Mouse (Mus musculus): ENCODE measurements around the gene Cntfr. TPM values are rescaled to one million over a fixed set of nuclear protein-coding genes. Genes with fewer than 3 reads are reported as not detected.

Gene Cntfr
- total RNA-seq, 2 experiments from 2014 or later, result 89.6 to 96.1 TPM

GRCm38 (mm10) chr4:41655525-41655924, 41.4 kb downstream of the Cntfr start:
- DNase-seq (ENCODE audit: extremely low spot score in 1 of 2, low spot score in 1 of 2), result no peak

GRCm38 (mm10) chr4:41654217-41654616, 42.7 kb downstream of the Cntfr start:
- DNase-seq (ENCODE audit: extremely low spot score in 1 of 2, low spot score in 1 of 2), result peak in 1 of 2 experiments; percentile 61

DNA sequence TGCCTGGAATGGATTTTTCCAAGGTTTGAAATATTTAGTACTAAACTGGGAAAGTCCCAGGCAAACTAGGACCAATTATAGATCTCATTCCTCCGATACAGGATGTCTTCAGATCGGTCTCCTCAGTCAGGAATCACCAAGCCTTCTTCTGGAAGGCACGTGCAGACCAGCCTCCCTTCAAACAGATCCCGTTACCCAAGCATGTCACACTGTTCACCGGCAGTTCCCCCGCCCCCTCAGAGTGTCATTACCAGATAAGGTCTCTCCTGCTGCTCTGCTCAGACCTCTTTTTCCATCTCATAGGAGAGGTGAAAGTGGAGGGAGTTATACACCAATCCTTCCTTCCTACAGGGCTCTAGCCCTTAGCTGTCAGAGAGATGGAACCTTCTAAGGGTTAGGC, 43.2 kb downstream of the Cntfr start:
- no peak for DNase-seq (ENCODE audit: extremely low spot score in 1 of 2, low spot score in 1 of 2)

DNA sequence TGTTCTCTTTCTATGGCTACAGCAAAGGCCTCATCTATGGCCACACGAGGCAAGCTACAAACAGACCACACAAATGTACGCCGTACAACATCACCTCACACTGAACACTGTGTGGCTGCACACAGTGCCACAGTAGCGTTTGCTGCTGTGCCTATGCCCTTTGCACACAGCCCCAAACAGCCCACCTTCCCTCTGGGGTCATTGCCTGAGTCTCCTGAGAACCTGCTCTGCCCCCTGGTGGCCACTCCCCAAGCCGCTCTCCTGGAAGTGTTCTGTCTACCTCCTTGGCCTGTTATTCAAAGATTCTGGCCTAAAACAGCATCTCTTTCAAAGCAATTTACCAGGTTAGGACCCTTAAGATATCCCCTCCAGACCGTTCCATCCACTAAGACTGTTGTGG, 43.6 kb downstream of the Cntfr start:
- peak; percentile 53 to 86 for DNase-seq (ENCODE audit: extremely low spot score in 1 of 2, low spot score in 1 of 2)

DNA sequence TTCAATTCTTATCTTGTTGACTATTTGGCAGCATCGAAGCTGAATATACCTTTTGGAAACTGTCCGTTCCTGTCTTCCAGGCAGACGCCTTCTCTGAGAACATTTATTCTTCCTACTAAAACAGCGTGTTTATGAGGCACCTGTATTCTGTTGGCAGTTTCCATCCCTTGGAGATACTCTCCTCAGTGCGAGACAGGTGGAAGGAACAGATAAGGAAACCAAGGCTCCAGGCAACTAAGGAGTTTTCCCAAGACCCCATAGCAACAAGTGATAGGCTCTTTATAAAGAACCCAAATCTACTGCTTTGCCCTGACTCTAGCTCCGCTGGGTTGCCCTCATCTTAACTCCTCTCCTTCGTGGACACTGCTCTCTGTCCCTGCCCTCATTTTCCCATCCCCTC, 48.3 kb downstream of the Cntfr start:
- DNase-seq (ENCODE audit: extremely low spot score in 1 of 2, low spot score in 1 of 2), result no peak

DNA sequence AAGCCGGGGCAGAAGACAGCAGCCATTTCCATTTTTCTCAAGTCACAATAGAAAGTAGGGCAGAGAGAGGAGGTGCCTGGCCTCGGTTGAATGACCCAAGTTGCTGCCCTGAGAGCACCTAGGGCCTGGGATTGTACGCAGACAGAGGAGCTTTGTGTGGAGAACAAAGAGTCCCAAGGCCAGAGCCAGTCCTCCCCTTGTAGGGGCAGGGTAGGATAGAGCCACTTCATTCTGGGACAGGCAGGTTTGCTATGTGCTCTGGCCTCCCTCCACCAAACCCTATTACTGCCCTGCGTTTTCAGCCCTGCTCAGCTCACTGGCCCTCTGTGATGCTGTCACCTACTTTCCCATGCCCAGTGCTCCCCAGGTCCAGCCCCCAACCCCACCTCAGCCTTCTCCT, 48.7 kb downstream of the Cntfr start:
- no peak for DNase-seq (ENCODE audit: extremely low spot score in 1 of 2, low spot score in 1 of 2)

DNA sequence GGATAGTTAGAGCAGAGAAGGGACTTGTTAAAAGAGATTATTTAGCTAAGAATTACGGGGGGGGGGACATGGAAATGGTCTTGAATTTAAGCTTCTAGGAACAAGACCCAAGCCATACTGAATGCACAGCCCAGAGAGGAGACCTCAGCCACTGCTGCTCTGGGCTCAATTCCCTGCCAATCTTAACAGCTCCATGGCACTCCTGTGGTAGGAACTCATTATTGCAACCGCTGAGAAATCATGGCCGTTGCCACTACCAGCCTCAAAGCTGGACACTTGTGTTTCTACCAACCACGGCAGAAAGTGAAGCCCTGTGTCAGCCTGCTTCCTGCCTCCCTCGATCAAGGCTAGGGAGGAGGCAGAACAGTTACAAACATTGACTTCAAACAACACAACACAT, 51.4 kb downstream of the Cntfr start:
- DNase-seq (ENCODE audit: extremely low spot score in 1 of 2, low spot score in 1 of 2), result peak in 1 of 2 experiments; percentile 39

DNA sequence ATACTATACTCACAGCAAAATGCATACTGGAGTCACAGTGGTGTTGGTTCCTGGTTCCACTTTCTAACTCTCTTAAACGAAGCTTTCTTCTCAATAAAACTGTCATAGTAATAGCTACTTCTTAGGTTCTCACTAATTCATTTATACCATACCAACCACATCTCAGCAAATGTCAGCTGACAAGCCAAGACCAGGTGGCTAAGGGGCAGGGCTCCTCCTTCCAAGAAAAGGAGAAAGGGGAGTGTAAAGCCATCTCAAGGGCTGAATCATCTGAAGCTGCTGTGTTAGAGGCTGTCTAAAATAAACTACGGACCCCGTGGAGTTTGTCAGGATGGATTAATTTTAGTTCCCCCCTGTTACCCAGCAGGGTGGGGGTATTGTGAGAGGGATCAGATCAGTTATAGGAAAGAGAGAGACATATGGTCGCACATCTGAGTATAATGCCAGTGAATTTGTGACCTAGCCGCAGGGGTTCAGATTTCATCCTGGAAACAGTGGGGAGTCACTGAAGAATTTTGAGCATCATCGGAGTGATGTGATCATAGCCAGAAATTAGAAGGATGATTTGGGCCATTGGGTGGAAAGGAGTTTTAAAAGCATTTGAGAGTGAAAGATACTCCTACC, 55.6 kb downstream of the Cntfr start:
- DNase-seq (ENCODE audit: extremely low spot score in 1 of 2, low spot score in 1 of 2), result no peak

DNA sequence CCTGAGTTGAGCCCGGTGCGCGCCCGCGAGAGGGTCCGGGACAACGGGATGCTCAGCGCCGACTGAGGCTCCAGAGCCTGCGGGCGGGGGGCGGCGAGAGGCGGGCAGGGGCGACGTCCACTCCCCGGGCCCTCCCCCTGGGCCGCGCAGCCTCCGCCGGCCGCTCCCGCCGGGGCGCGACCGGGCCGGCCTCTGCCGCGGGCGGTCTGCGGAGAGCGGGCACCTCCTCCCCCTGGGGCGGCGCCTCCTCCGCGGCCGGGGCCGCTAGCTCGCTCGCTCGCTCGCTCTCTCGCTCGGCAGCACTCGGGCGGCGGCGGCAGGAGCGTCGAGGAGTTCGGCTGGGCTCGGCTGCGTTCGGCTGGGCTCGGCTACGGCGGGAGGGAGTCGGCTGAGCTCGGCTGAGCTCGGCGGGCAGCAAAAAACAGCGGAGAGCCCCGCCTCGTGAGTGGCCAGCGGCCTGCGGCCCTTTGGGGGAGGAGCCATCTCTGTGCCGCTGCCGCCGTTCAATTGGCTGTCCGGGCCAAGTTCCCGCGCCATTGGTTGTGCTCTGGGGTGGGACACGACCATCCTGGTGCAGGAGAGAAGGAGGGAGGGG, 56.9 kb downstream of the Cntfr start, which contains the start of gene Enho:
Gene Enho, minus strand, starts transcription at position 412 of the 595 bp plus-strand sequence.
- DNase-seq (ENCODE audit: extremely low spot score in 1 of 2, low spot score in 1 of 2), result peak; percentile 89 to 97

DNA sequence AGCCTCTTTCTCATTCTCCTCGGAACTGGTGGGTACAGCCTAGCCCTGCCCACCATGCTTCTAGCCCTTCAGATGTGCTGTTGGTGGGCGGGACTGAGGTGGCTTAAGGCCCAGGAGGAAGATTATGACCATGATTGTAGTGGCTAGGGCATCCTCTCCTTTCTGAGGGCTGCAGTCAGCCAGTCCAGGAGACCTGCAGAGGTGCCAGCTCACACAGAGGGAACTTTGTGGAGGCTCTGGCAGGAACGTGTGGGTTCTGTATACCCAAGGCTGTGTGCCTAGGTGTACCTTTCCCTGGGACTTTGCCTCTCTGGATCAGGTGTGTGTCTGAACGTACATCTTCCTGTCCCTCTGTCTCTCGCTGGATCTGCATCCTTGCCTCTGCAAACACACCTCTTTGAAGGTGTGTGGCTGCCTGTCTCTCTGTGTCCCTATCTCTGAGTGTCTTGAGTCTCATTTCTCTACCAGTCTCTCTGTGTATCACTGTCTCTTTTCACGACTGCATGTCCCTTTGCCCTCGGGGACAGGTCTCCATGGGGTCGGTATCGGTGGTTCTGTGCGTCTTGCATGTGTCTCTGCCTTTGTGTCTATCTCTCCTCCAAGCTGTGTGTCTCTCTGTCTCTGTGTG, 57.6 kb downstream of the Cntfr start:
- DNase-seq (ENCODE audit: extremely low spot score in 1 of 2, low spot score in 1 of 2), result no peak

DNA sequence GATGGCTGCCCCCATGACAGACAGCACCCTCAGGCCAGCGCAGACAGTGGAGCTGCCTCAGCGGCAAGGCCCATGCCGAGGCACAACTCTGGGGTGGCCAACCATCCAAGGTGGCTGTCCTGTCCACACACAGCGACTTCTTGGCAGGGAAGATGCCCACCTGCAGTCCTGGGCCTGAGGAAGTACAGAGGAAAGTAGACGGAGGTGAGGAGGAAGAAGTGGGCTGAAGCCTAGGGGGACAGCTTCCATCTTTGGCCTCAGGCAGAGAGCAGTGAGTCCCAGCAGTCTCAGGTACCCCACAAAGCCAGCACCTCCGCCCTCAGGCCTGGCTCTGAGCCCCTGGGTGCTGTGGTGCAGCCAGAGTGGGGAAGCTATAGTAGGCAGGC, 58.1 kb downstream of the Cntfr start:
- no peak for DNase-seq (ENCODE audit: extremely low spot score in 1 of 2, low spot score in 1 of 2)

- DNase-seq (ENCODE audit: extremely low spot score in 1 of 2, low spot score in 1 of 2), result no peak
Observed at GRCm38 (mm10) chr4:41638186-41638731, 58.6 kb downstream of the Cntfr start.

DNA sequence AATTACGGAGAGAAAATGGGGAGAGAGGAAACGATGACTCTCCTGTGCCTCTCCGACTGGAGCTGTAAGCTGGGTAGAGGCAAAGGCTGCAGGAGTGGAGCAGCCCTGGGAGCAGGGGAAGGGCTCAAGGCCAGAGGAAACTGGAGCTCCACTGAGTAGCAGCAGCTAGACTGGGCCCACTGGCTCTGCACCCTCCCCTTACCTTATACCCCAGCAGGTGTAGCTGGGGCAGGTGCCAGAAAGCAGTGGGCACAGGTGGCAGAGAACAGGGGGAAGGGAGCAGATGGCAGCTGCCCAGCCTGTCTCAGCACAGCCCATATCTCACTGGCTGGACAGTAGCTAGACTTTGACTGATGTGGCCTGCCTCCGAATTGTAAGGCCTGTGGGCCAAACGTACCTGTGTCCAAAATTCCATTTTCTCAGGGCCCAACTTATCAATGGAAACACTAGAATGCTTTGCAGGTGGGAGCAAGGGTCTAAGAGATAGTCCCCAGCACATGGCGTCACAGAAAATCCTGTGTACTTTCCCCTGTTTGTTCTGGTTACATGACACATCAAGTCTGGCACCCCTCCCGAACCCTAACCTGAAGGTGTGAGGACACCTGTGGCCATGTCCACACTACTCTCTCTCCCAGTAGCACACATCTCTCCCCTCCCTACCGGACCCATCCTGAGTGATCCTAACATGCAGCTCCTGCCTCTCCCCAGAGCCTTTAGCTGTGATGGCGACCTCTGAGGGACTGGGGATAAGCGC, 59.8 kb downstream of the Cntfr start:
- DNase-seq (ENCODE audit: extremely low spot score in 1 of 2, low spot score in 1 of 2), result no peak

- no peak for DNase-seq (ENCODE audit: extremely low spot score in 1 of 2, low spot score in 1 of 2)
Observed at GRCm38 (mm10) chr4:41636366-41636765, 60.5 kb downstream of the Cntfr start.

GRCm38 (mm10) chr4:41635906-41636305, 61.0 kb downstream of the Cntfr start:
- no peak for DNase-seq (ENCODE audit: extremely low spot score in 1 of 2, low spot score in 1 of 2)

- DNase-seq (ENCODE audit: extremely low spot score in 1 of 2, low spot score in 1 of 2), result no peak
Observed at GRCm38 (mm10) chr4:41635224-41635623, 61.7 kb downstream of the Cntfr start.

GRCm38 (mm10) chr4:41634631-41635030, 62.3 kb downstream of the Cntfr start:
- no peak for DNase-seq (ENCODE audit: extremely low spot score in 1 of 2, low spot score in 1 of 2)

DNA sequence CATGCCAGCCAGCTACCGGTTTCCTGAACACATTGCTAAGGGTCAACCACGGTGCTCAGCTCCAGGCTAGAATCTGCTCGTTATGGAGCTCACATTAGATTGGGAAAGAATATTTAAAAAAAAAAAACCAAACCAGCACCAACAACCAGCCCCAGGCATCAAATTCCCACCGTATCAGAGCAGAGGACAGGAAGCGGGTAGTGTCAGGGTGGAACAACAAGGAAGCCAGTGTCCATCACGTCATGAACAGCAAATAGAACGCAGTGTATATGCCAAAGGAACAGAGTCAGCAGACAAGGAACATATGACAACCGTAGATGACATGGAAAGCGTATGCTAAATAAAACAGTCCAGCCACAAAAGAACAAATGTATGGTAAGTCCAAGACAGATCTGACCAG, 63.9 kb downstream of the Cntfr start:
- DNase-seq (ENCODE audit: extremely low spot score in 1 of 2, low spot score in 1 of 2), result no peak

DNA sequence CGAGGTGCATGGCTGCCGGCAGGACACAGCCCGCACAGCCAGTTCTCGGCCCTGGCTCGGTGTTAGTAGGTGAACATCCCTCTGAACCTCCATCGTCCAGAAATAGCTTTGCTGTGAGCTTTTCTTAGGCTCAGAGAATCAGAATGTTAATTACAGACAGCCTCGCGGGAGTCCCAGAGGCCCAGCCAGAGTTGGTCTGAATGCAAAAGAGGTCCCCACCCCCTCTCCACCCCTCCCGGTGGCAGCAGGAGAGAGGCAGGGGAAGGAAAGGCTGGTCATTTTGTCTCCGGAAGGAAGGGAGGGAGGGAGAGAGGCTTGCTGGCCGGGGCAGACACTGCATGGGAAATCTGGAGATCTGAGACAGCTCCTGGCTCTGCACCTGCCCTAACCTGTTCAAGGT, 65.5 kb downstream of the Cntfr start:
- peak in 1 of 2 experiments; percentile 34 for DNase-seq (ENCODE audit: extremely low spot score in 1 of 2, low spot score in 1 of 2)

- DNase-seq (ENCODE audit: extremely low spot score in 1 of 2, low spot score in 1 of 2), result no peak
Observed at GRCm38 (mm10) chr4:41630196-41630595, 66.7 kb downstream of the Cntfr start.
